Comparison of ENCODE assay signal across 9 mouse cellular contexts in the genomic region with DNA sequence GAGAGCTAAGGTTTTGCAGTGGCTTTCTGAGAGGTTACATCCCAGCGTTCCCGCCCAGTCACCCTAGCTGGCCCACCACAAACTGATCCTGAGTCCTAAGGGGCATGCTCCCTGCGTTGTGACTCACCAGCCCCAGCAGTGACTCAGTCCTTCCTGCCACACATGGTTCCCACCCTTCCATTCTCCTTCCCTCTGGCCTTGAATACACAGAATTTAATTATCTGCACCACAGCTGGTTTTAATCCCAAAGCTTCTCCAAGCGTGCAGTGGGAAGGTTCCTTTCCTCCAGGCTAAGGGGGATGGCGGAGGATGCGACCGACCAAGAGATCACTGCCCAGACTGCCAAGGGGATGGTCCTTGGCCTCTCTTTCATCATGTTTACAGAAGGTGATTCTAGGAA. TPM values are rescaled to one million over a fixed set of nuclear protein-coding genes. Genes with fewer than 3 reads are reported as not detected.
DNase-seq lines count a peak whose midpoint lies in the region; ATAC-seq lines count a peak whose summit lies in the region.
"Had no signal": no experiment of that assay in that cellular context is flagged by ENCODE, and none has a peak within 500 bp of the region (broad histone marks: within the 10 kb centered on the region; RNA-seq: fewer than 3 reads in every experiment).

No protein-coding gene starts in this region.

- peak; percentile 12 for DNase-seq in kidney, postnatal 14 days
- no peak for DNase-seq in kidney, adult 18-20 months
- peak; percentile 81 for DNase-seq in adrenal gland, postnatal 36 days
- DNase-seq in gastrocnemius, adult 8-10 months (ENCODE audit: low spot score in 2 of 2): peak; percentile 28 to 43
- DNase-seq in yolk sac, embryonic 10.5 days (ENCODE audit: low spot score): no peak
- DNase-seq in cerebellum, postnatal 10 days: no peak
- DNase-seq in thymus, postnatal 4 days: no peak
- DNase-seq: cerebellum, postnatal 14 days had no signal

- ATAC-seq in megakaryocyte progenitor cell, adult 5-6 weeks (replicated peaks; ENCODE audit: poor library complexity): peak; percentile 75

RNA-seq across cellular contexts. Expression of a gene that starts 26.1 kb away (rescaled TPM):
- 10 to 100 TPM; 16.5 to 18.2 TPM for total RNA-seq in adrenal gland, postnatal 36 days (2021)
- total RNA-seq in gastrocnemius, adult 8-10 months (2022): 1 to 10 TPM; 2.9 to 5.0 (median 3.6) TPM
- total RNA-seq in megakaryocyte progenitor cell, adult 5-6 weeks (2015): 10.1 and 13.1 TPM in 2 replicates
- 19.5 and 21.1 TPM in 2 replicates for total RNA-seq in megakaryocyte progenitor cell, adult 5-6 weeks (2017)

RNA-seq across cellular contexts. Expression of a gene that starts 49.0 kb away (rescaled TPM):
- total RNA-seq in adrenal gland, postnatal 36 days (2021): 100 to 1,000 TPM; 159 to 254 TPM
- total RNA-seq in gastrocnemius, adult 8-10 months (2022): 10 to 100 TPM; 57.5 to 66.9 (median 60.3) TPM
- 58.1 and 65.3 TPM in 2 replicates for total RNA-seq in megakaryocyte progenitor cell, adult 5-6 weeks (2015)
- 26.9 and 30.1 TPM in 2 replicates for total RNA-seq in megakaryocyte progenitor cell, adult 5-6 weeks (2017)

Comparison
In these comparisons a context has a peak if more than half of its experiments do, and no peak if none do; other contexts are left out.
1. DNase-seq: peak in kidney, postnatal 14 days (single experiment), adrenal gland, postnatal 36 days (2 of 2) and gastrocnemius, adult 8-10 months (2 of 2); none in kidney, adult 18-20 months (single experiment), yolk sac, embryonic 10.5 days (single experiment), cerebellum, postnatal 10 days (0 of 2) and thymus, postnatal 4 days (single experiment).